Mouse (Mus musculus) cerebellum, adult 8-10 months (tissue): ENCODE measurements at regions not wholly inside any gene's neighbourhood (a gene's known extent, or its start where the extent isn't known, plus 50 kb on each side); places are given as distances from the start of the nearest gene placed in this dataset.

Source experiments
- DNase-seq: peaks from one replicate; pipeline ENCODE4 v3.0.0; 2022

- no peak for DNase-seq
Measured at GRCm38 (mm10) chr3:41217770-41218169, 134.9 kb upstream of the Pgrmc2 start.

GRCm38 (mm10) chr3:41213533-41213932, 130.7 kb upstream of the Pgrmc2 start:
- no peak for DNase-seq

GRCm38 (mm10) chr3:41210333-41210732, 127.5 kb upstream of the Pgrmc2 start:
- no peak for DNase-seq

GRCm38 (mm10) chr3:41202895-41203294, 120.0 kb upstream of the Pgrmc2 start:
- no peak for DNase-seq

GRCm38 (mm10) chr3:41201782-41202181, 118.9 kb upstream of the Pgrmc2 start:
- DNase-seq, result no peak

GRCm38 (mm10) chr3:41200026-41200425, 117.2 kb upstream of the Pgrmc2 start:
- no peak for DNase-seq

- DNase-seq, result peak; percentile 63
Measured at GRCm38 (mm10) chr3:41198216-41198976, 115.5 kb upstream of the Pgrmc2 start.

GRCm38 (mm10) chr3:41195113-41195975, 112.5 kb upstream of the Pgrmc2 start:
- DNase-seq, result peak; percentile 98

- DNase-seq, result peak; percentile 16
Measured at GRCm38 (mm10) chr3:41194311-41195112, 111.7 kb upstream of the Pgrmc2 start.

- no peak for DNase-seq
Measured at GRCm38 (mm10) chr3:41185305-41186097, 102.7 kb upstream of the Pgrmc2 start.

- no peak for DNase-seq
Measured at GRCm38 (mm10) chr3:41184375-41184774, 101.5 kb upstream of the Pgrmc2 start.

- no peak for DNase-seq
Measured at GRCm38 (mm10) chr3:41182900-41183595, 100.2 kb upstream of the Pgrmc2 start.

GRCm38 (mm10) chr3:41182036-41182899, 99.4 kb upstream of the Pgrmc2 start:
- peak; percentile 80 for DNase-seq

GRCm38 (mm10) chr3:41181438-41181837, 98.6 kb upstream of the Pgrmc2 start:
- DNase-seq, result no peak

- no peak for DNase-seq
Measured at GRCm38 (mm10) chr3:41180911-41181310, 98.1 kb upstream of the Pgrmc2 start.

- DNase-seq, result no peak
Measured at GRCm38 (mm10) chr3:41179037-41179880, 96.4 kb upstream of the Pgrmc2 start.

GRCm38 (mm10) chr3:41177124-41177523, 94.3 kb upstream of the Pgrmc2 start:
- DNase-seq, result no peak

GRCm38 (mm10) chr3:41175356-41175755, 92.5 kb upstream of the Pgrmc2 start:
- no peak for DNase-seq

- DNase-seq, result no peak
Measured at GRCm38 (mm10) chr3:41173561-41173960, 90.7 kb upstream of the Pgrmc2 start.
